Mouse (Mus musculus) intestine, embryonic 15.5 days (tissue): ENCODE data around the gene Ccr7. TPM values are rescaled to one million over a fixed set of nuclear protein-coding genes. Genes with fewer than 3 reads are reported as not detected.

Experiments
- ATAC-seq: fragments of 200-750 bp; cut with Nextera tagmentation; 2 replicates; pipeline ENCODE4 v1.8.0; 2017; ENCODE audit warnings: moderate TSS enrichment, moderate library complexity
- H3K27ac ChIP-seq: fragments of 300-500 bp; sonication (generic); 2 replicates; pipeline ENCODE4 v1.5.1; 2015; ENCODE audit warnings: mild to moderate bottlenecking, inconsistent platforms
- H3K27me3 ChIP-seq: fragments of 300-500 bp; sonication (generic); replicated peaks from 2 replicates; pipeline ENCODE4 v1.6.1; 2015; ENCODE audit warnings: inconsistent platforms
- H3K36me3 ChIP-seq: fragments of 300-500 bp; sonication (generic); 2 replicates; pipeline ENCODE4 v1.6.1; 2015; ENCODE audit warnings: inconsistent platforms
- H3K4me1 ChIP-seq: fragments of 300-500 bp; sonication (generic); replicated peaks from 2 replicates; pipeline ENCODE4 v1.6.1; 2015; ENCODE audit warnings: inconsistent platforms
- H3K4me2 ChIP-seq: fragments of 300-500 bp; sonication (generic); replicated peaks from 2 replicates; pipeline ENCODE4 v1.6.1; 2015; ENCODE audit warnings: mild to moderate bottlenecking, inconsistent platforms
- H3K4me3 ChIP-seq: fragments of 300-500 bp; sonication (generic); replicated peaks from 2 replicates; pipeline ENCODE4 v1.5.1; 2015; ENCODE audit warnings: inconsistent platforms
- H3K9ac ChIP-seq: fragments of 300-500 bp; sonication (generic); 2 replicates; pipeline ENCODE4 v1.6.1; 2015; ENCODE audit warnings: inconsistent platforms
- H3K9me3 ChIP-seq: fragments of 300-500 bp; sonication (generic); 2 replicates; pipeline ENCODE4 v1.6.1; 2016; ENCODE audit warnings: inconsistent platforms
- WGBS: fragments of 180-500 bp; shearing (Covaris S2); methylation state at CpG from one replicate; pipeline ENCODE4 v1.1.7; 2015; 5-methylcytosine and 5-hydroxymethylcytosine counted together
- polyA plus RNA-seq: library from polyadenylated mRNA; unstranded; fragments of >200 nt; fragmentation: Nextera tagmentation; extraction: Ambion mirVana; gene quantifications from 2 replicates; pipeline ENCODE4 v1.2.1, GENCODE M21; 2015

The Ccr7 gene
- polyA plus RNA-seq, 1 experiment from 2014 or later, result 0.87 TPM

DNA sequence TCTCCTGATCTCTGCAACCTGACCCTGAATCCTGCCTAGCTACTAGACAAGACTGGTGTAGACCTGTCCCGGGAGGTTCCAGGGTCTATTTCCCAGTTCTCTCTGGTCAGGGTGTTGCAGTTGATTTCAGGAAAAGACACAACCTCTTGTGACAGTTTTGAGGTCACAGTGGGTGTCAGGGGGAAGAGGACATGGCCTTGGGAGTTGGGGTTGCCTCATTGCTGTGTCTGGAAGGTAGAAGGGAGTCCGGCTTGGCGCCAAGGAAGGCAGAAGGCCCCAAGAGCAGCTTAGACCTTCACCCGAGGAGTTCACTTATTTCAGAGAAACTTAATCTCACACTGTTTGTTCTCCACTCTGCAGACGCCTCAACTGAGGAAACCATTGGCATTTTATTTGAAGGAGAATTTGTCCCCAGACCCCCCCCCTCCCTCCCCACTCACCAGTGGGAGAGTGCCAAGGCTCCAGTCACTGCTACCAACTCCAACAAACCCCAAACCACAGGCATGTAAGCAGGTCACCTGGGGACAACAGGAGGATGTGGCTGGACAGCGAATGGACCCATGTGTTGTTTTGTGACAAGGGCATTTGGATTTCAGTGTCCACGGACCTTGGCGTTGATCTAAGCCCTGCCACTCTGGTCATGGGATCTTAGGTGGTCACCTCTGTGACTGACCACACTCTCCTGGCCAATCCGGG lies 52.2 kb downstream of the Ccr7 start:
- no peaks in the 10 kb centered on the region for H3K36me3 ChIP-seq
- no peak overlapping the region for H3K4me2 ChIP-seq
- peaks cover 14% of the 10 kb centered on the region for H3K4me1 ChIP-seq
- no peak overlapping the region for H3K27ac ChIP-seq
- no peak for ATAC-seq
- H3K4me3 ChIP-seq, result no peak overlapping the region
- no peaks in the 10 kb centered on the region for H3K9me3 ChIP-seq
- WGBS, result 82% methylated on average over 9 of the region's 9 CpGs
- H3K9ac ChIP-seq, result no peak overlapping the region
- no peaks in the 10 kb centered on the region for H3K27me3 ChIP-seq

DNA sequence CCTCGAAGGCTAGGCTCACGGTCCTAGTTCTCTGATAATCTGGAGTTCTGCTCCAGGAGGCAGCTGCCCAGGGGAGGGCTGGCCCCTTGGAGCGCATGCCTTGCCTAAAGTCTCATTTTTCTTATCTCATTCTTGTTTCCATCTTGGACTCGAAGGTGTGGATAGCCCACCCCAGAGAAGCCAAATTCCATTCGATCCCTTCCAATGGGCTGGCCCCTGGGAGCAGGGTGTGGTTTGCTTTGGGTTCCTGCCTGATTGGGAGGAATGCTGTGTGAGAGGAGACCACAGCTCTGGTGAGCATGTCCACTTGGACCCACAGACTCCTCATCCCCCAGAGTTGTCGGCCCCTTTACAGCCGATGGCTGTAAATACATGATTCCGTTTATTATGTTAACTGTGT lies 53.2 kb downstream of the Ccr7 start:
- Histone ChIP-seq H3K36me3 (no peaks in the 10 kb centered on the region), H3K27ac (no peak overlapping the region), H3K4me1 (peaks cover 10% of the 10 kb centered on the region), H3K9ac (no peak overlapping the region), H3K9me3 (no peaks in the 10 kb centered on the region), H3K4me2 (no peak overlapping the region), H3K4me3 (no peak overlapping the region), H3K27me3 (no peaks in the 10 kb centered on the region)
- no peak for ATAC-seq
- 68% methylated on average over 8 of the region's 8 CpGs for WGBS

DNA sequence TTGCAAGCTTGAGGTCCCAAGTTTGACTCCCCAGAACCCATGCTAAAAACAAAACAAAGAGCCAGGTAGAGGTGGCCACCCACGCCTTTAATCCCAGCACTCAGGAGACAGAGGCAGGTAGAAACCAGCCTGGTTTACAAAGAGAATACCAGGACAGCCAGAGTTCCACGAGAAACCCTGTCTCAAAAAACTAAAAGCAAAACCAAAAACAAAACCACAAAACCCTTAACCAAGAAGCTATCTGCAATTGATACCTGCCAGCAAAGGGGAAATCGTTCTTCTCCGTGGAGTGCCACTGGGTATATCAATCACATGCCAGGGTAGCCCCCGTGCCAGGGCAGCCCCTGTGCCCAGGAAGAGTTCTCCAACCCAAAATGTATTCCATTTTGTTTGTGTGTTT lies 54.7 kb downstream of the Ccr7 start:
- no peak overlapping the region for H3K9ac ChIP-seq
- no peaks in the 10 kb centered on the region for H3K9me3 ChIP-seq
- H3K4me1 ChIP-seq, result peaks cover 2% of the 10 kb centered on the region; the same call in 1 of the 2 replicates
- no peaks in the 10 kb centered on the region for H3K36me3 ChIP-seq
- H3K4me2 ChIP-seq, result no peak overlapping the region
- ATAC-seq, result no peak
- no peak overlapping the region for H3K4me3 ChIP-seq
- WGBS, result 76% methylated on average over 5 of the region's 5 CpGs
- no peak overlapping the region for H3K27ac ChIP-seq
- no peaks in the 10 kb centered on the region for H3K27me3 ChIP-seq

DNA sequence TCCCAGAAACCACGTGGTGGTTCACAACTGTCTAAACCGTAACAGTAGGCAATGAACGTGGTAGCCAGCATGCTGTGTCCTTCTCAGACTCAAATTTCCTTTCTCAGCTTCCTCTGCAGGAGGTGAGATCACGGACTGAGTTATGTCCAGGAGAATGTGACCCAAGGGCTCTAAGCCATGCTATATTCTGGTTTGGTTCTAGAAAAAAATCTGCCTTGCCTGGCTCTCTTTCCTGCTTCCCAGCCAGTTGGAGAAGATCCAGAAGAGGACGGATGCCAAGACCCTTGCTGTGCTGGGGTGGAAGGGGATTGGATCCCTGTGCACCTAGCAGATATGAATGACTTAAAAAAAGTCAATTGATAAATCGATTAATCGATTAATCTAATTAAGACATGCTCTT lies 55.4 kb downstream of the Ccr7 start:
- Histone ChIP-seq H3K9ac (no peak overlapping the region), H3K36me3 (no peaks in the 10 kb centered on the region), H3K4me3 (no peak overlapping the region), H3K27me3 (no peaks in the 10 kb centered on the region), H3K4me1 (no peaks in the 10 kb centered on the region; the same call in 1 of the 2 replicates), H3K9me3 (no peaks in the 10 kb centered on the region), H3K27ac (no peak overlapping the region), H3K4me2 (no peak overlapping the region)
- 78% methylated on average over 7 of the region's 7 CpGs for WGBS
- ATAC-seq, result no peak

DNA sequence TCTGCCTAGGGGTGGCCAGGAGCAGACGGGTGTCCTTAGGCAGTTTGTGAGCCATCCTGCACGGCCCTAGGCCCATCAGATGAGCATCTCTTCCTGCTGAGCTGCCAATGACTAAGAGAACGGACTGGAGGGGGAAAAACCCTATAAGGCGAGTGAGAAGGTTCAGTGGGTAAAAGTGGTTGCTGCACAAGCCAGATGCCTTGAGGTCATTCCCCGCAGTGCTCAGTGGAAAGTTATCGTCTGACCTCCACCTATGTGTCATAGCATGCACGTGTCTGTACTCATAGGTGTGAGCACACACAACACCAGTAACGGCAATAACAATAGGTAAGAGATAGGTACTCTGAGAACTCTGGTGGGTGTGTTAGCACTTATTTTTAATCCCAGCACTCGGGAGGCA lies 56.0 kb downstream of the Ccr7 start:
- Histone ChIP-seq H3K9ac (no peak overlapping the region), H3K27me3 (no peaks in the 10 kb centered on the region), H3K4me3 (no peak overlapping the region), H3K36me3 (no peaks in the 10 kb centered on the region), H3K4me1 (no peaks in the 10 kb centered on the region; the same call in 1 of the 2 replicates), H3K4me2 (no peak overlapping the region), H3K9me3 (no peaks in the 10 kb centered on the region), H3K27ac (no peak overlapping the region)
- 91% methylated on average over 9 of the region's 9 CpGs for WGBS
- ATAC-seq, result no peak

DNA sequence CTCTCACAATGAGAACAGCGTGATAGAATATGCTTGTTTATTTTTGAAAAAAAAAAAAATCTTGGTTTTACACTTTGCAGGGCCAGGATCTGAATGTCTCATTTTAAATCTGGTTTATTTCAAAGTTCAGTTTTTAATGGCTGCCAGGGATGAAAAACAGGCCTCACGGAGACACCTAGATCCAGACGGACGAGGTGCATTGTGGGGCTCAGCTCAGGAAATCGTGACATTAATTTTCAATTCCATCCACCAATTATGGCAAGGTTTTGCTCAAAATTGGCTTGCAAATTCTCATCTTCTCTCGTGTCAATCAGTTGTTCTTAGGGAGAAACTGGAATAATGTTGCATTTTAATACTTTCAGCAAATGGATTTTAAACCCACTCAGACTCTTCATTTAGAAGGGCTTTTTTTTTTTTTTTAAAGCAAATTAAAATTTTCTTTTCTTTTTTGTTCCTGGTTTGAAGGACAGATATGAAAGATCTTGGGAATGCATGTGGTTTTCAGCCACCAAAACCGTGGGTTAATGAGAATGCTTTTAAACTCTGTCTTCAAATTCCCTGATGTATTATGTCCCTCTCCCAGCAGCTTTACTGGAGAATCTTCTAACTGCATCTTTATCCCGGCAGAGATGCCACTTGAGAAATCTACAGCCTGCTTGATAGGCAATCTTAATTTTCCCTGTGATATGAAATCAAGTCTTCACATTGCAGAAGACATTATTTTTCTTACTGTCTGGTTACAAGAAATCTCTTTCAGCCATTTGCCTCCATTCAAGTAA lies 57.7 kb downstream of the Ccr7 start:
- Histone ChIP-seq H3K9ac (no peak overlapping the region), H3K4me1 (no peaks in the 10 kb centered on the region; the same call in 1 of the 2 replicates), H3K27ac (no peak overlapping the region), H3K36me3 (no peaks in the 10 kb centered on the region), H3K4me2 (no peak overlapping the region), H3K9me3 (no peaks in the 10 kb centered on the region), H3K4me3 (no peak overlapping the region), H3K27me3 (no peaks in the 10 kb centered on the region)
- 59% methylated on average over 8 of the region's 8 CpGs for WGBS
- no peak for ATAC-seq

DNA sequence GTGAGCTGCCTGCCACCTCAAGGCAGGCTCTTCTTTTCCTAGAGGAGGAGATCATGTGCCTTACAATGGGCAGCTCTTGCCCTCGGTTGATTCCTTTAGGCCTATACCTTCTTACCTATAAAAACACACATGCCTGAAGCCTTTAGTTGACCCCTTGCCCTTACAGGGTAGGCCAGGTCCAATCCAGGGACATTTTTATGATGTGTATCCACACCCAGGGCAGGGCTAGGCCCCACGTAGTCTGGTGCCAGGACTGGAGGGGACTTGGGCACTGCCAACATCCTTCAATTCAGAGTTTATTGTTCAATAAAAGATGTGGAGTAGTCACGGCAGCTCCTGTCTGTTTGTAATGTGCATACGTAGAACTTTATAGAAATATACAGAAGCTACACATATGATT lies 58.5 kb downstream of the Ccr7 start:
- WGBS, result 61% methylated on average over 4 of the region's 4 CpGs
- ATAC-seq, result no peak
- Histone ChIP-seq H3K4me1 (no peaks in the 10 kb centered on the region; the same call in 1 of the 2 replicates), H3K9me3 (no peaks in the 10 kb centered on the region), H3K27me3 (no peaks in the 10 kb centered on the region), H3K27ac (no peak overlapping the region), H3K36me3 (no peaks in the 10 kb centered on the region), H3K9ac (no peak overlapping the region), H3K4me2 (no peak overlapping the region), H3K4me3 (no peak overlapping the region)

DNA sequence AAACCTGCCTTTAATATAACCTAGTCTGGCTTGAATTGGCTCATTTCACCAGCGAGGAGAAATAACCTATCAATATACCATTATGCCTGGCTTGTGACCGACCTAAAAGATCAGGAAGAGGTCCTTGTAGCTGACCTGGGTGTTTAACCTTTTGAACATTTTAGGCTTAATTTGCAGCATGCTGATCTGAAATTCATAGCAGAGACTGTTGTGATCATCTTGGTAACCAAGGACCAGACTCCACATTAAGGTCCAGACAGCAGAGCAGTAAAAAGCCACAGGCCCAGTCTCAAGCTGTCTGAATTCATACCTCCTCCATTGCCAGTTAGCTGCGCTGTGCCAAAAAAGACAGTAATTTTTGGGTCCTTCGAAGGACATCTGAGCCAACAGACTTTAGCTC lies 59.1 kb downstream of the Ccr7 start:
- Histone ChIP-seq H3K4me2 (no peak overlapping the region), H3K36me3 (no peaks in the 10 kb centered on the region), H3K4me3 (no peak overlapping the region), H3K27ac (no peak overlapping the region), H3K9me3 (no peaks in the 10 kb centered on the region), H3K4me1 (no peaks in the 10 kb centered on the region; the same call in 1 of the 2 replicates), H3K27me3 (no peaks in the 10 kb centered on the region), H3K9ac (no peak overlapping the region)
- no peak for ATAC-seq
- WGBS, result 68% methylated on average over 4 of the region's 4 CpGs

DNA sequence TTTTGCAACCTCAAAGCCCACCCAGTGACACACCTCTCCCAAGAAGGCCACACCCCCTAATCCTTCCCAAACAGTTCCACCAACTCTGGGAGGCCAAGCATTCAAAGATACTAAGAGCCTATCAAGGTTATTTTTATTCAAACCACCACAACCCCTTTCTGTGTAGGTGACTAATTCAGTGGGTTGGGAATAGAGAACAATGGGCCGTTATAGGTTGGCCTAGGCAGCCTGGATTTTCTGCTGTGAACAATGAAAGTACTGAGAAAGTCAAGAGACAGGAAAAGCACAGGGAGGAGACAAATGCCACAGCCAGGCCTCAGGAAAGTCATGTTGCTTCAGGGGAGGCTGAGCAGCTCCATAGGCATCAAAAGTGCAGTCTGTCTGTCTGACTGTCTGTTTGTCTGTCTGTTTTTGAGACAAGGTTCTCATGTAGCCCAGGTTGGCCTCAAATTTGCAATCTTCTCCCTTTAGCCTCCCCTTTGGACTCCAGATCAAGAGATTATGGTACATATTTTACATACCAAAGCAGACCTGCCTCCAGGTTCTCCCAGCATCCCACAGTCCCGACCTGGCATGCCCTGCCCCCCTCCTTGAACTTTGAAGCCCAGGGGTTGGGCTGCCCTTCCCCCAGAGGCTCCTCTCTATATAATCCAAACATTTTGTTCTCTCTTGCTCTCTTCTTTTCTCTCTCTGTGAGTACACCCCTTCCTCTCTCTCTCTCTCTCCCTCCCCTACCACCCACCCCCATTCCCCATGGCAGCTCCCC lies 59.8 kb downstream of the Ccr7 start:
- 0 out of 2 replicates have a peak overlapping the region, but pooled peaks have one; percentile 17 for H3K27ac ChIP-seq
- ATAC-seq, result no peak

More for the DNA sequence above, 59.8 kb downstream of the Ccr7 start:
- H3K9ac ChIP-seq, result no peak overlapping the region
- H3K27me3 ChIP-seq, result no peaks in the 10 kb centered on the region
- H3K9me3 ChIP-seq, result no peaks in the 10 kb centered on the region
- H3K36me3 ChIP-seq, result no peaks in the 10 kb centered on the region
- H3K4me1 ChIP-seq, result no peaks in the 10 kb centered on the region; the same call in 1 of the 2 replicates
- 44% methylated on average over 2 of the region's 2 CpGs for WGBS
- H3K4me3 ChIP-seq, result no peak overlapping the region
- H3K4me2 ChIP-seq, result no peak overlapping the region

Other genes with a start within 250 kb of the Ccr7 start
- 24.0 and 26.7 TPM in 2 replicates for gene Cdc6, start 247.3 kb downstream of the Ccr7 start, polyA plus RNA-seq
- gene Rara, start 227.3 kb downstream of the Ccr7 start, polyA plus RNA-seq, result 30.7 and 31.5 TPM in 2 replicates
- gene Gjd3, start 172.1 kb downstream of the Ccr7 start, polyA plus RNA-seq, result 0.20 and 0.35 TPM in 2 replicates
- gene Top2a, start 130.9 kb downstream of the Ccr7 start, polyA plus RNA-seq, result 183 and 194 TPM in 2 replicates
- 426 and 441 TPM in 2 replicates for gene Igfbp4, start 113.8 kb downstream of the Ccr7 start, polyA plus RNA-seq
- 0.58 and 0.93 TPM in 2 replicates for gene Tns4, start 65.8 kb downstream of the Ccr7 start, polyA plus RNA-seq
- 186 and 190 TPM in 2 replicates for gene Smarce1, start 75.9 kb upstream of the Ccr7 start, polyA plus RNA-seq
- 0.25 and 0.49 TPM in 2 replicates for gene Krt222, start 89.0 kb upstream of the Ccr7 start, polyA plus RNA-seq
- gene Krt24, start 130.2 kb upstream of the Ccr7 start, polyA plus RNA-seq, result 0.11 and 0.15 TPM in 2 replicates
- not detected in 2 replicates for gene Krt25, start 167.9 kb upstream of the Ccr7 start, polyA plus RNA-seq
- 0.11 TPM in 1 of 2 replicates, not detected in the other for gene Krt26, start 182.9 kb upstream of the Ccr7 start, polyA plus RNA-seq
- not detected in 2 replicates for gene Krt27, start 196.0 kb upstream of the Ccr7 start, polyA plus RNA-seq
- gene Krt28, start 219.8 kb upstream of the Ccr7 start, polyA plus RNA-seq, result 0.09 TPM in 1 of 2 replicates, not detected in the other
- 18.3 and 21.2 TPM in 2 replicates for gene Krt10, start 234.3 kb upstream of the Ccr7 start, polyA plus RNA-seq